Mouse (Mus musculus): ENCODE measurements around the gene Aak1. TPM values are rescaled to one million over a fixed set of nuclear protein-coding genes. Genes with fewer than 3 reads are reported as not detected.

The Aak1 gene
- polyA plus RNA-seq, 1 experiment = 21.5 TPM

GRCm38 (mm10) chr6:86899965-86900364, 50.6 kb downstream of the Aak1 start:
- Histone ChIP-seq H3K27ac (ENCODE audit: insufficient read depth, low read length) (no peak overlapping the region), H3K27me3 (ENCODE audit: control insufficient read depth, insufficient read depth, low read length) (no peaks in the 10 kb centered on the region), H3K4me3 (ENCODE audit: extremely low read depth, insufficient read depth, insufficient read length) (no peak overlapping the region), H3K36me3 (ENCODE audit: control insufficient read depth, insufficient read depth, low read length) (no peaks in the 10 kb centered on the region), H3K4me1 (ENCODE audit: control insufficient read depth, insufficient read depth, insufficient read length) (peaks cover 5% of the 10 kb centered on the region; the same call in 1 of the 2 replicates)
- 31% methylated on average over 2 of the region's 3 CpGs for WGBS
- TF ChIP-seq CTCF (IDR thresholded peaks at IDR 0.05; ENCODE audit: extremely low read depth, insufficient read depth, insufficient read length, insufficient replicate concordance) (no peak), POLR2A (IDR thresholded peaks at IDR 0.05; ENCODE audit: low read depth, low read length) (no peak)
- peak; percentile 5 to 20 for DNase-seq (ENCODE audit: low read depth in 1 of 2, low spot score in 2 of 2)

DNA sequence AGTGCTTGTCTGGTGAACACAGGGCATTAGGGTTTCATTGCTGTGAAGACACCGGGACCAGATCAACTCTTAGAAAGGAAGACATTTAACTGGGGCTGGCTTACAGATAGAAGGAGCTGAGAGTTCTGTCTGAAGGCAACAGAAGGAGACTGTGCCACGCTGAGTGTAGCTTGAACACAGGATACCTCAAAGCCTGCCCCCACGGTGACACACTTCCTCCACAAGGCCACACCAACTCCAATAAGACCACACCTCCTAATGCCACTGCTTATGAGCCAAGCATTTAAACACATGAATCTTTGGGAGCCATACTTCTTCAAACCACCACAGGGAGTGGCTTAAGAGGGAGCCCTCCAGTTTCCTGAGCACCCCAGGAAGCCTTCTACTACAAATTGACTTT, 51.2 kb downstream of the Aak1 start:
- peak; percentile 12 to 23 for DNase-seq (ENCODE audit: low read depth in 1 of 2, low spot score in 2 of 2)
- 36% methylated on average over 3 of the region's 3 CpGs for WGBS
- TF ChIP-seq POLR2A (IDR thresholded peaks at IDR 0.05; ENCODE audit: low read depth, low read length) (no peak), CTCF (IDR thresholded peaks at IDR 0.05; ENCODE audit: extremely low read depth, insufficient read depth, insufficient read length, insufficient replicate concordance) (no peak)
- peak overlapping the region; percentile 25; the same call in 1 of the 2 replicates for H3K27ac ChIP-seq (ENCODE audit: insufficient read depth, low read length)
- H3K27me3 ChIP-seq (ENCODE audit: control insufficient read depth, insufficient read depth, low read length) = no peaks in the 10 kb centered on the region
- peaks cover 5% of the 10 kb centered on the region; the same call in 1 of the 2 replicates for H3K4me1 ChIP-seq (ENCODE audit: control insufficient read depth, insufficient read depth, insufficient read length)
- H3K36me3 ChIP-seq (ENCODE audit: control insufficient read depth, insufficient read depth, low read length) = no peaks in the 10 kb centered on the region
- no peak overlapping the region for H3K4me3 ChIP-seq (ENCODE audit: extremely low read depth, insufficient read depth, insufficient read length)

GRCm38 (mm10) chr6:86905500-86905899, 56.2 kb downstream of the Aak1 start:
- no peak for TF ChIP-seq POLR2A (IDR thresholded peaks at IDR 0.05; ENCODE audit: low read depth, low read length)
- no peak for TF ChIP-seq CTCF (IDR thresholded peaks at IDR 0.05; ENCODE audit: extremely low read depth, insufficient read depth, insufficient read length, insufficient replicate concordance)

DNA sequence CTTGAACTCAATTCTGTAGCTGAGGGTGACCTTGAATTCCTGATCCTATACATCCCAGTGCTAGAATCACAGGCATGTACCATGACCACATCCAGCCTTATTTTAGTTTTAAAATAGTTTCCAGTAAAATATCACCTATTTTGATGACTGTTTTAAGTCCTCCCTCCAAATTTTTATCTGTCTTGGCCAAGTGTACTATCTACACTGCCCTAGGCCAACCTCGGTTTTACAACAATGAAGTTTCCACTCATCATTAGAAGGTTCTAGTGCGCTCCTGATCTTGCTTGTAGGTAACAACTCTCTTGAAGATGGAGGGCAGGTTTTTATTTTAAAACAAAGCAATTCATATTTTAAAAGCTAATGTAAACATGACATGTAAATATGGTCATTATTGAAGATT, 57.9 kb downstream of the Aak1 start:
- H3K27ac ChIP-seq (ENCODE audit: insufficient read depth, low read length) = no peak overlapping the region
- H3K27me3 ChIP-seq (ENCODE audit: control insufficient read depth, insufficient read depth, low read length) = no peaks in the 10 kb centered on the region
- no peaks in the 10 kb centered on the region; the same call in 1 of the 2 replicates for H3K4me1 ChIP-seq (ENCODE audit: control insufficient read depth, insufficient read depth, insufficient read length)
- TF ChIP-seq POLR2A (IDR thresholded peaks at IDR 0.05; ENCODE audit: low read depth, low read length) (no peak), CTCF (IDR thresholded peaks at IDR 0.05; ENCODE audit: extremely low read depth, insufficient read depth, insufficient read length, insufficient replicate concordance) (no peak)
- no peak for DNase-seq (ENCODE audit: low read depth in 1 of 2, low spot score in 2 of 2)
- no peaks in the 10 kb centered on the region; the same call in 1 of the 2 replicates for H3K36me3 ChIP-seq (ENCODE audit: control insufficient read depth, insufficient read depth, low read length)
- H3K4me3 ChIP-seq (ENCODE audit: extremely low read depth, insufficient read depth, insufficient read length) = no peak overlapping the region
- WGBS = 79% methylated on average over 2 of the region's 2 CpGs

More at GRCm38 (mm10) chr6:86905500-86905899, 56.2 kb downstream of the Aak1 start:
- 88% methylated on average over 2 of the region's 2 CpGs for WGBS
- no peak for DNase-seq (ENCODE audit: low read depth in 1 of 2, low spot score in 2 of 2)
- H3K27ac ChIP-seq (ENCODE audit: insufficient read depth, low read length) = no peak overlapping the region
- H3K27me3 ChIP-seq (ENCODE audit: control insufficient read depth, insufficient read depth, low read length) = no peaks in the 10 kb centered on the region
- no peaks in the 10 kb centered on the region; the same call in 1 of the 2 replicates for H3K36me3 ChIP-seq (ENCODE audit: control insufficient read depth, insufficient read depth, low read length)
- no peak overlapping the region for H3K4me3 ChIP-seq (ENCODE audit: extremely low read depth, insufficient read depth, insufficient read length)
- H3K4me1 ChIP-seq (ENCODE audit: control insufficient read depth, insufficient read depth, insufficient read length) = no peaks in the 10 kb centered on the region; the same call in 1 of the 2 replicates

GRCm38 (mm10) chr6:86908561-86909150, 59.3 kb downstream of the Aak1 start:
- WGBS = 77% methylated on average over 5 of the region's 5 CpGs
- H3K4me3 ChIP-seq (ENCODE audit: extremely low read depth, insufficient read depth, insufficient read length) = no peak overlapping the region
- H3K27me3 ChIP-seq (ENCODE audit: control insufficient read depth, insufficient read depth, low read length) = no peaks in the 10 kb centered on the region
- H3K4me1 ChIP-seq (ENCODE audit: control insufficient read depth, insufficient read depth, insufficient read length) = no peaks in the 10 kb centered on the region; the same call in 1 of the 2 replicates
- H3K36me3 ChIP-seq (ENCODE audit: control insufficient read depth, insufficient read depth, low read length) = no peaks in the 10 kb centered on the region; the same call in 1 of the 2 replicates
- H3K27ac ChIP-seq (ENCODE audit: insufficient read depth, low read length) = no peak overlapping the region
- no peak for DNase-seq (ENCODE audit: low read depth in 1 of 2, low spot score in 2 of 2)
- TF ChIP-seq POLR2A (IDR thresholded peaks at IDR 0.05; ENCODE audit: low read depth, low read length) = no peak
- TF ChIP-seq CTCF (IDR thresholded peaks at IDR 0.05; ENCODE audit: extremely low read depth, insufficient read depth, insufficient read length, insufficient replicate concordance) = no peak

GRCm38 (mm10) chr6:86909881-86910280, 60.6 kb downstream of the Aak1 start:
- 76% methylated on average over 7 of the region's 7 CpGs for WGBS
- TF ChIP-seq CTCF (IDR thresholded peaks at IDR 0.05; ENCODE audit: extremely low read depth, insufficient read depth, insufficient read length, insufficient replicate concordance) (no peak), POLR2A (IDR thresholded peaks at IDR 0.05; ENCODE audit: low read depth, low read length) (no peak)
- H3K36me3 ChIP-seq (ENCODE audit: control insufficient read depth, insufficient read depth, low read length) = no peaks in the 10 kb centered on the region; the same call in 1 of the 2 replicates
- H3K27me3 ChIP-seq (ENCODE audit: control insufficient read depth, insufficient read depth, low read length) = no peaks in the 10 kb centered on the region
- DNase-seq (ENCODE audit: low read depth in 1 of 2, low spot score in 2 of 2) = no peak
- no peaks in the 10 kb centered on the region; the same call in 1 of the 2 replicates for H3K4me1 ChIP-seq (ENCODE audit: control insufficient read depth, insufficient read depth, insufficient read length)
- no peak overlapping the region for H3K4me3 ChIP-seq (ENCODE audit: extremely low read depth, insufficient read depth, insufficient read length)
- no peak overlapping the region for H3K27ac ChIP-seq (ENCODE audit: insufficient read depth, low read length)
